Mouse (Mus musculus): ENCODE measurements at regions not wholly inside any gene's neighbourhood (a gene's known extent, or its start where the extent isn't known, plus 50 kb on each side); places are given as distances from the start of the nearest gene placed in this dataset.

- TF ChIP-seq CTCF (IDR thresholded peaks at IDR 0.05; ENCODE audit: borderline replicate concordance, extremely low read depth, insufficient read depth, insufficient read length) = no peak
- no peak for TF ChIP-seq POLR2A (IDR thresholded peaks at IDR 0.05; ENCODE audit: borderline replicate concordance, extremely low read depth, insufficient read depth, insufficient read length, poor library complexity, severe bottlenecking)
These were observed 634.7 kb upstream of the Kirrel3 start for GRCm38 (mm10) chr9:33850993-33851392.

All from brain, embryonic 14.5 days (tissue).